Mouse (Mus musculus) thymus, adult 2 months (tissue): ENCODE results near the gene Parp2. TPM values are rescaled to one million over a fixed set of nuclear protein-coding genes. Genes with fewer than 3 reads are reported as not detected.

Experiments
- DNase-seq: peaks from one replicate; pipeline ENCODE4 v3.0.0; 2021
- H3K27ac ChIP-seq: fragments of 200-500 bp; 2 replicates; pipeline ENCODE4 v1.5.1; 2012; ENCODE audit warnings: low read length, control low read depth; ENCODE audit not compliant: control insufficient read depth, insufficient read depth
- H3K27me3 ChIP-seq: fragments of 200-500 bp; 2 replicates; pipeline ENCODE4 v1.6.1; 2012; ENCODE audit warnings: mild to moderate bottlenecking, low read length, moderate library complexity, mixed read lengths; ENCODE audit not compliant: control insufficient read depth, insufficient read depth
- H3K36me3 ChIP-seq: fragments of 200-500 bp; 2 replicates; pipeline ENCODE4 v1.6.1; 2012; ENCODE audit warnings: mild to moderate bottlenecking, low read length, moderate library complexity; ENCODE audit not compliant: control insufficient read depth, insufficient read depth
- H3K4me1 ChIP-seq: fragments of 200-500 bp; replicated peaks from 2 replicates; pipeline ENCODE4 v1.6.1; 2012; ENCODE audit warnings: low read length; ENCODE audit not compliant: control insufficient read depth, insufficient read depth
- H3K4me3 ChIP-seq: fragments of 200-500 bp; 2 replicates; pipeline ENCODE4 v1.5.1; 2012; ENCODE audit warnings: mild to moderate bottlenecking, low read length, control low read depth, moderate library complexity; ENCODE audit not compliant: control insufficient read depth, insufficient read depth
- CTCF ChIP-seq: fragments of 200-500 bp; IDR thresholded peaks from 2 replicates; pipeline ENCODE4 v1.5.1; 2012; ENCODE audit warnings: mild to moderate bottlenecking, control low read depth, low read length, moderate library complexity, borderline replicate concordance; ENCODE audit not compliant: control insufficient read depth, poor library complexity, insufficient read depth; ENCODE audit errors: extremely low read depth
- POLR2A ChIP-seq: fragments of 200-500 bp; IDR thresholded peaks from 2 replicates; pipeline ENCODE4 v1.6.1; 2012; ENCODE audit warnings: mild to moderate bottlenecking, low read length, control low read depth, moderate library complexity; ENCODE audit not compliant: control insufficient read depth, poor library complexity, insufficient read depth; ENCODE audit errors: extremely low read depth
- WGBS: fragments of 180-500 bp; shearing (Covaris S2); methylation state at CpG from one replicate; pipeline ENCODE4 v1.1.7; 2018; 5-methylcytosine and 5-hydroxymethylcytosine counted together
- polyA plus RNA-seq: library from polyadenylated mRNA; depleted of rRNA; stranded (reverse); fragments of >200 nt; gene quantifications from 2 replicates; pipeline ENCODE4 v1.2.3, GENCODE M21; 2012; rRNA removed

The Parp2 gene
- polyA plus RNA-seq, 1 experiment, result 25.3 TPM

- 93% methylated on average over 3 of the region's 3 CpGs for WGBS
- no peak for TF ChIP-seq POLR2A
- no peak for TF ChIP-seq CTCF
Observed at GRCm38 (mm10) chr14:50866966-50867365, 59.3 kb downstream of the Parp2 start.

GRCm38 (mm10) chr14:50868211-50868610 lies 60.6 kb downstream of the Parp2 start:
- Histone ChIP-seq H3K4me1 (peaks cover 5% of the 10 kb centered on the region), H3K27ac (no peak overlapping the region), H3K4me3 (no peak overlapping the region), H3K36me3 (peaks cover 2% of the 10 kb centered on the region; the same call in 1 of the 2 replicates), H3K27me3 (no peaks in the 10 kb centered on the region)
- WGBS, result 91% methylated on average over 4 of the region's 4 CpGs
- DNase-seq, result no peak
- TF ChIP-seq POLR2A (no peak), CTCF (no peak)

More at GRCm38 (mm10) chr14:50866966-50867365, 59.3 kb downstream of the Parp2 start:
- Histone ChIP-seq H3K4me3 (no peak overlapping the region), H3K36me3 (peaks cover 7% of the 10 kb centered on the region; the same call in 1 of the 2 replicates), H3K4me1 (peaks cover 5% of the 10 kb centered on the region), H3K27ac (no peak overlapping the region), H3K27me3 (no peaks in the 10 kb centered on the region)
- DNase-seq, result no peak

- WGBS, result 92% methylated on average over 5 of the region's 5 CpGs
- Histone ChIP-seq H3K27ac (no peak overlapping the region), H3K36me3 (no peaks in the 10 kb centered on the region), H3K4me1 (peaks cover 5% of the 10 kb centered on the region), H3K4me3 (no peak overlapping the region), H3K27me3 (no peaks in the 10 kb centered on the region)
- no peak for TF ChIP-seq CTCF
- no peak for DNase-seq
Observed at GRCm38 (mm10) chr14:50868656-50869055, 61.0 kb downstream of the Parp2 start.

GRCm38 (mm10) chr14:50869889-50870804 lies 62.5 kb downstream of the Parp2 start, which contains the start of gene Tep1:
TSS of gene Tep1 (minus strand) at chr14:50870560.
- TF ChIP-seq POLR2A (no peak), CTCF (0 out of 2 replicates have a peak, but pooled peaks have one; percentile 20)
- Histone ChIP-seq H3K27ac (peak within 1 kb of the TSS; percentile 52; the same call in 1 of the 2 replicates), H3K27me3 (no peaks in the 10 kb centered on the region), H3K4me1 (peaks cover 5% of the 10 kb centered on the region), H3K4me3 (peak within 1 kb of the TSS; percentile 99), H3K36me3 (no peaks in the 10 kb centered on the region)
- WGBS, result 1% methylated on average over 32 of the region's 32 CpGs
- peak; percentile 65 for DNase-seq

GRCm38 (mm10) chr14:50870805-50871143 lies 63.1 kb downstream of the Parp2 start:
- Histone ChIP-seq H3K27ac (no peak overlapping the region), H3K27me3 (no peaks in the 10 kb centered on the region), H3K4me1 (peaks cover 5% of the 10 kb centered on the region), H3K4me3 (peak overlapping the region; percentile 99), H3K36me3 (no peaks in the 10 kb centered on the region)
- peak; percentile 7 for DNase-seq
- WGBS, result 43% methylated on average over 5 of the region's 5 CpGs
- TF ChIP-seq CTCF (no peak), POLR2A (no peak)

Other genes starting within 250 kb of the Parp2 start
- gene Olfr744, start 193.0 kb upstream of the Parp2 start, polyA plus RNA-seq, result not detected in 2 replicates
- gene Olfr745, start 168.5 kb upstream of the Parp2 start, polyA plus RNA-seq, result not detected in 2 replicates
- not detected in 2 replicates for gene Olfr746, start 160.8 kb upstream of the Parp2 start, polyA plus RNA-seq
- gene Olfr747, start 114.6 kb upstream of the Parp2 start, polyA plus RNA-seq, result not detected in 2 replicates
- gene Olfr748, start 100.5 kb upstream of the Parp2 start, polyA plus RNA-seq, result not detected in 2 replicates
- not detected in 2 replicates for gene Olfr749, start 62.7 kb upstream of the Parp2 start, polyA plus RNA-seq
- 48.4 and 50.5 TPM in 2 replicates for gene Ttc5, start 22.3 kb upstream of the Parp2 start, polyA plus RNA-seq
- not detected in 2 replicates for gene Ccnb1ip1, start 109 bp upstream of the Parp2 start, polyA plus RNA-seq
- gene Tep1, start 62.7 kb downstream of the Parp2 start, polyA plus RNA-seq, result 29.0 and 32.2 TPM in 2 replicates
- gene Klhl33, start 89.7 kb downstream of the Parp2 start, polyA plus RNA-seq, result 0.31 and 1.0 TPM in 2 replicates
- 131 and 143 TPM in 2 replicates for gene Osgep, start 117.1 kb downstream of the Parp2 start, polyA plus RNA-seq
- gene Apex1, start 117.1 kb downstream of the Parp2 start, polyA plus RNA-seq, result 44.5 and 54.1 TPM in 2 replicates
- 90.8 and 93.2 TPM in 2 replicates for gene Pip4p1, start 123.0 kb downstream of the Parp2 start, polyA plus RNA-seq
- 29.1 and 33.6 TPM in 2 replicates for gene Pnp, start 123.2 kb downstream of the Parp2 start, polyA plus RNA-seq
- 20.1 and 27.8 TPM in 2 replicates for gene Gm49342, start 136.7 kb downstream of the Parp2 start, polyA plus RNA-seq
- gene Pnp2, start 148.2 kb downstream of the Parp2 start, polyA plus RNA-seq, result 0.71 and 0.93 TPM in 2 replicates
- gene Rnase10, start 199.9 kb downstream of the Parp2 start, polyA plus RNA-seq, result 0.05 and 0.13 TPM in 2 replicates
- not detected in 2 replicates for gene Rnase9, start 234.0 kb downstream of the Parp2 start, polyA plus RNA-seq
- gene Rnase11, start 242.3 kb downstream of the Parp2 start, polyA plus RNA-seq, result not detected in 2 replicates
- 0.31 and 0.49 TPM in 2 replicates for gene Rnase12, start 249.8 kb downstream of the Parp2 start, polyA plus RNA-seq